Mouse (Mus musculus): ENCODE data around the gene Fam76b. TPM values are rescaled to one million over a fixed set of nuclear protein-coding genes. Genes with fewer than 3 reads are reported as not detected.
"Not testable (repeated sequence)": the region's sequence is repeated elsewhere in the genome, so short reads cannot be mapped to it uniquely, and the experiment has no call there.

The Fam76b gene
- total RNA-seq (2021): 10 to 100 TPM in 1 of 2 experiments, 1 to 10 TPM in 1; 6.9 to 12.2 TPM

DNA sequence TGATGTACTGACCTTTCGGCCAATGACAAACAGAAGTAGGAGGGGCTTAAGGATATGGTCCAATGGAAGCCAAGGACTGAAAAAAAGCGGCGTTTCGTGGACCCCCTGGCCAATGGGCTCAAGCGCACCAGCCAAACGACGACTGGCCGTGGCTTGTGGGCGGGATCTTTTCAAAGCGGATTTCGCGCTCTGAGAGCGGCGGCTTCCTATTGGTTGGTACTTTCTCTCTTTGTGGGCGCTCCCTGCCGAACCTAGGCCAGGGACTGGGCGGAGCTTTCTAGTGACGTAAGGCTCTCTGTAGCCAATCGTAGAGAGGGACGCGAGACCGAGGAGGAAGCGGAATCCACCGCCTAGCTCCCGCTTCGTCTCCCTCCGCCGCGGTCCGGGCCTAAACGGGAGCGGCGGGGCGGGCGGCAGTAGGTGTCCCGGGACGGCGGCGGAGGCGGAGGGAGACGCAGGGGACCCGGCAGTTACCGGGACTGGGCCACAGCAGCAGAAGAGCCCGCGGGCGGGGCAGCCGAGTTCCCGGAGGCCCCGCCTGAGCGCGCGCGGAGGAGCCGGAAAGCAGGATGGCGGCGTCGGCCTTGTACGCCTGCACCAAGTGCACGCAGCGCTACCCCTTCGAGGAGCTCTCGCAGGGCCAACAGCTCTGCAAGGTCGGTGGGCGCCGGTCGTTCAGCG is at the start of gene Fam76b:
Gene Fam76b (plus strand): TSS at position 311 of the 681 bp plus-strand sequence.
- intact Hi-C loops (cut with DNase I): loop anchor here (1.0 to 5.0 kb wide), 2 partner anchors 78 to 675 kb away; partner anchors contain the start of genes Cwc15 and Kdm4d
- peak; percentile 99 for DNase-seq

GRCm38 (mm10) chr9:13781985-13782384 is 45.5 kb upstream of the Fam76b start:
- intact Hi-C loops (cut with DNase I): no loop called here
- DNase-seq: no peak

- intact Hi-C loops (cut with DNase I): not testable (repeated sequence)
These were observed 36.7 kb upstream of the Fam76b start for GRCm38 (mm10) chr9:13790864-13791263.

DNA sequence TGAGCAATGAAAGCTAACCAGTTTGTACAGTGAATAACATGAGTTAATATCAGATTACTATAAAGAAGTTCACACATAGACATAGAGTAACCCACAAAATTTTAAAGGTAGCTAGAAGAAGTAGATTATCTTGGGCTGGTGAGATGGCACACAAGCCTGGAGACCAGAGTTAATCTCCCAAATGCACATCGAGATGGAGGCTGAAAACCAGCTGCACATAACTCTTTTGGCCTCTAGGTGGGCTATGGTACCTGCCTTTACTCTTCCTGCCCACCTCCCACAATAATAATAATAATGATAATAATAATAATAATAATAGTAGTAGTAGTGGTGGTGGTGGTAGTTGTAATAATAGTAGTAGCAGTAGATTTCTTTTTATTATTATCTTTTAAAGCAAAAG is 33.2 kb upstream of the Fam76b start:
- intact Hi-C loops (cut with DNase I): no loop called here
- no peak for DNase-seq

More at GRCm38 (mm10) chr9:13790864-13791263, 36.7 kb upstream of the Fam76b start:
- not testable (repeated sequence) for DNase-seq

GRCm38 (mm10) chr9:13794756-13795155 is 32.8 kb upstream of the Fam76b start:
- no peak for DNase-seq
- intact Hi-C loops (cut with DNase I): no loop called here

- DNase-seq: no peak
- intact Hi-C loops (cut with DNase I): loop anchor here (5.0 kb wide), 1 partner anchor 572 kb away; no protein-coding TSS in a partner anchor
These were observed 23.0 kb upstream of the Fam76b start for GRCm38 (mm10) chr9:13804480-13804879.

DNA sequence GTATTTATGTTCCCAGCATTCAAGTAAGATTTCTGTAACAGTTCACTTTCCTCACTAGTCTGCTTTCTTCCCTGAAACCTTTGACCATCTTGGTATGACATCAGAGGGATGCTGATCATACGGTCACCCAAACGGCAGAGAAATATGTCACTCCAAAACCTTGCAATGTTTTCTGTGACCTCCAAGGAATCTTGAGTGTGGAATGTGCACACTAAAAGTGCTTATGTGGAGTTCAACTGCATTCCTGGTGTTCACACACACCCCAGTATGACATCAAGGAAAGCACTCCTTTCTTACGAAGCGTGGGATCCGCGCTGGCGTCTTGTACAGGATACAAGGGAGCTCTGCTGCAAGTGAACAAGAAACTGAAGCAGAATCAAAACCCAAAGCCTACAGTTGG is 20.7 kb upstream of the Fam76b start:
- no peak for DNase-seq
- intact Hi-C loops (cut with DNase I): no loop called here

GRCm38 (mm10) chr9:13807657-13808056 is 19.9 kb upstream of the Fam76b start:
- DNase-seq: no peak
- intact Hi-C loops (cut with DNase I): no loop called here

DNA sequence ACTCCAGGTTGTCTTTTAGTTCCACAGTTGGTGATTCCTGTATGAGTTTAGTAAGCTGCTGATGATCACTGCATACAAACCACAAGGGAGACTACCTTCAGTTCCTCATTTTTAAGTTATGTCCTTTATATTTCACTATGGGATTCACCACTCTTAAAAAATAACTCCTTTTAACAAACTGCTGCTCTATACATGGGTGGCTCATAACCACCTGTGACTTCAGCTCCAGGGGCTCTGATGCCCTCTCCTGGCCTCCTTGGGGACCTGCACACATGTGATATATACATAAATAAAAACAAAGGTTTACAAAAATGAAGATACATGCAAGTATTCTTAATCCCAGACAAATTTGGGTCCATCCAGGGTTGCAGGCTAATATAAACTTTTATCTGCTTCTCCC is 17.6 kb upstream of the Fam76b start:
- intact Hi-C loops (cut with DNase I): no loop called here
- no peak for DNase-seq

- intact Hi-C loops (cut with DNase I): no loop called here
- DNase-seq: no peak
These were observed 9.1 kb upstream of the Fam76b start for GRCm38 (mm10) chr9:13818369-13818768.

GRCm38 (mm10) chr9:13820774-13821173 is 6.7 kb upstream of the Fam76b start:
- DNase-seq: no peak

DNA sequence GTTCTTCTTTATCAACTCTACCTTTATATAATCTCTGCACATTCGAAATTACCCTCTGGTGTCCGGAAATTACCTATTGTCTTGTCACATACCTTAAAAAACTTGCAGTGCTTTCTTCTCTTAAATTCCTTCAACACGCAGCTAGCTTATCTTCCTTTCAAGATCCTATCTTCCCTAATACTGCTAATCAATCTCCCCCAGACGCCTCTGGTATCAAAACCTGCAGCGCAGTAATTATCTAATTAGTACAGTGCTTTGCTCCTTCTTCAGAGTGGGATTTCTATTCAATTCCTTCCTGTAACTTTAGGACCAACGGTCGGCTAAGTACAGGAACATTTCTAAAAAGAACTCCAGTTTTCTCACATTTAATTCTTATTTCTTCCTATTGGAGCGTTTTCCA is 1.6 kb upstream of the Fam76b start:
- DNase-seq: no peak
- intact Hi-C loops (cut with DNase I): loop anchor here (2.0 to 5.0 kb wide), 2 partner anchors 581 to 676 kb away; partner anchors contain the start of genes Cwc15, Jrkl and Kdm4d

More at GRCm38 (mm10) chr9:13820774-13821173, 6.7 kb upstream of the Fam76b start:
- intact Hi-C loops (cut with DNase I): no loop called here

- intact Hi-C loops (cut with DNase I): loop anchor here (5.0 kb wide), 1 partner anchor 676 kb away; the partner anchor contains the start of genes Cwc15 and Kdm4d
- no peak for DNase-seq
These were observed 1.1 kb upstream of the Fam76b start for GRCm38 (mm10) chr9:13826391-13826805.

- intact Hi-C loops (cut with DNase I): loop anchor here (1.0 to 5.0 kb wide), 2 partner anchors 78 to 675 kb away; partner anchors contain the start of genes Cwc15 and Kdm4d
- DNase-seq: peak; percentile 91 to 95
These were observed 597 bp upstream of the Fam76b start, which contains the start of gene Cep57 for GRCm38 (mm10) chr9:13826832-13827405. Cep57 (minus strand) TSS chr9:13827107.

DNA sequence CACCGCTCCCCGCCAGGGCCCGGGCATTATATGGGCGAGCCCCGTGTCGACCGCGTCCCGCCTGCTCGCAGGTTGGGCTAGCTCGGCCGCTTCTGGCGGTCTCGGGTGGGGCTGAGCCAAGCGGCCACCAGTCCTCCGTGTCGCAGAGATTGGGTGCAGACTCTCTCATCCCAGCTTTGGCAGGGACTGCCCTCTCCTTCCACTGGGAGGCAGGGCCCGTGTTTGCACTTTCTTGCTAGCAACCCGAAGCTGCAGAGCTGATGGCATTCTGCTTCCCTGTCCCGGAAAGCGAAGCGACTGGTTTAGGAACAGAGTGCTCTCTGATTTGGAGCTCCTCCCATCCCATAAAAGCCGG is 548 bp downstream of the Fam76b start:
- DNase-seq: no peak
- intact Hi-C loops (cut with DNase I): loop anchor here (5.0 kb wide), 1 partner anchor 674 kb away; the partner anchor contains the start of genes Cwc15 and Kdm4d

DNA sequence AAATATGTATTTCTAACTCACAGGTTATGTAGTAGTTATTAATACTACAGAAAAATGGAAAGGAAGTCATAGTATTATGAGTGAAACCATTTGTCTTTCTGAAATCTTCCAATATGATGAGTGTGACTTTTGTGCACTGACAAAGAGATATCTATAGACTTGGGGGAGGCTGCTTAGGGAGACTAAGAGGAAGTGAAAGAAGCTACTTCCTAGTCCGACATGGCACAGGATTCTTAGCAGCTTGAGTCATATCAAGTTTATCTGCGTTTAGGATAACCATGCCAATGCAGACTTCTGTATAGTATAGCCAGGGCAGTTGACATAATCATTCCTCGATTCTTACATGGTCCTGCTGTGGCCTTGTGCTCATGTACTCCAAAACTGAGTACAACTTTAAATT is 7.7 kb downstream of the Fam76b start:
- DNase-seq: no peak
- intact Hi-C loops (cut with DNase I): no loop called here

- intact Hi-C loops (cut with DNase I): no loop called here
- DNase-seq: no peak
These were observed 9.2 kb downstream of the Fam76b start for GRCm38 (mm10) chr9:13836726-13837125.

DNA sequence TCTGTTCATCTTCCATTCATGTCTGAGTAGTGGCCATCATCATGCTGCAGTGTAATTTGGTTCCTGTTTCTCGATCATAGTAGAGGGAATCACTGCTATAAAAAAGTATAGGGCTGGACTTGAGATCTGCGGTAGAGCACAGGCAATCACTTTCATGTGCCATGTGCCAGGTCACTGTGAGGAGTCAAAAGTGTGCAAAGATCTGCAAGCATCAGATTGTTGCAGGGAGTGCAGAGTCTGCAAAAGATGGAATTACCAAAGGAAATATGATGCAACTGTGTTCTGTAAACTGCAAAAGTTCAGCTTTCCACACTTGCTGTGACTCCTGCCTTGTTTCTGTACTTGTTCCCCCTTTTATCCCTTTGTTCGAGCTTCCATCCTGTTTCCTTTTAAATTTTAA is 20.1 kb downstream of the Fam76b start:
- DNase-seq: no peak
- intact Hi-C loops (cut with DNase I): no loop called here

DNA sequence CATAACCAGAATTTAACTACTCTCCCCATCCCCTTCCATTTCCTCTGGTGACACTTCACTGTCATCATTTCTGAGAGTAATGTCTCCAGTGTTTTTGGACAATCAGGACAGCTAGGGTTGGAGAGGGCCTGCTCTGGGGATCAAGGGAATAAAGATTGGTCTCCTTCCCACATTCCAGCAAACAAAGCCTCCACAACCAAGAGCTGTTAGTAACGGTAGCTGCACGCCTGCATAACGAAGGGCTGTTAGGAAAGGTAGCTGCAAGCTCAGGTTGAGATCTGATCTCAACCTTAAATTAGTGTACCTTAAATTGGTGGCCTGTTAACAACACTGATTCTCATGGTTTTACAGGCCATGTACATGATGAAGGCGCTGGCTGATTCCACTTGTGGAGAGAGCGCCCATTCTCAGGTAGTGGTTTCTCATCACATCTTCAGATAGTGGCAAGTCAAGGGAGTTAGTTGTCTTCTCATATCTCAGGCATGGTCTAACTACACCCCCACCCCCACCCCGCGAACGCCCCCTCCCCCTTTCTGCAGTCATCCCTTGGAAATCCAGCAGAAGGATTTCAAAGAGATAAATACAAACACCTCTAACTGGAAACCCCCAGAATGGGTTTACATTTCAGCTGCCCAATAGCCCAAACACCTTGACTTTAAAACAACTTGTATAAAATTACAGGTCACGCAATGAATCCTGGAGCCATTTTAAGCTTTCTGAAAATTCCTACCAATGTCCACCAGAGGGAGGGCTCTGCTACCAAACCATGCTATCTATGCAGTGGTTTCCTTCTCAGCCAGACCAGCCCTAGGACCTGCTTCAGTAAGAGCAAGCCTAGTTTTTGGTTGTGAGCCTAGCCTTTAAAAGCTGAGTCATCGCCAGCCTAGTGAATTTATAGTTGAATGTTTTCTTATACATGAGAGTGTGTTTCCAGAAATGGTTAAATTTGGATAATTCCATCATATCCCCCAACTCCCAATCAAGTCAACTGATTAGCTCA is 21.3 kb downstream of the Fam76b start:
- DNase-seq: no peak

DNA sequence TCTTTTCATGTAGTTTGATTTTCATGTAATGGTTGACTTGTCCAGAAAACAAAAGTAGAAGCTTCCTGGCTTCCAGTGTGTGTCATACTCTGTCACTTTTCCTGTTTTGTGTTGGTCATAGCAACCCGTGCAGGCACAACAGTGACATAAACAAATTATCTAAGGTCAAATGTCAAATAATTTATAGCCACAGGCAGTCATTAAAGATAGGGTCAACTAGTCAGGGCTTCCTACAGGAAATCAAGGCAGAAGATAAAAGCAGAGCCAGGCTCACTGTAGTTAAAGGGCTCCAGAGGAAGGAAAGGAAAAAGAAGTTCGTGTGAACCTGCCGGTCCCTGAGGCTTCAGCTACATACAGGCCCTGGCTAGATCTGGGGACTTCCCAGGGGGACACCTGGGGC is 26.4 kb downstream of the Fam76b start:
- intact Hi-C loops (cut with DNase I): no loop called here
- no peak for DNase-seq

More for the DNA sequence above, 21.3 kb downstream of the Fam76b start:
- intact Hi-C loops (cut with DNase I): loop anchor here (2.0 kb wide), 1 partner anchor 494 kb away; no protein-coding TSS in a partner anchor
